Mouse (Mus musculus) ES-E14 (cell line): Measurements from ENCODE around the gene 4930595D18Rik.

Experiments used
- CHD2 ChIP-seq: IDR thresholded peaks from 2 replicates; pipeline ENCODE4 v1.6.1; 2014; ENCODE audit warnings: mild to moderate bottlenecking, low read depth, low read length, inconsistent platforms
- HCFC1 ChIP-seq: IDR thresholded peaks from 2 replicates; pipeline ENCODE4 v1.6.1; 2012; ENCODE audit warnings: low read length, inconsistent platforms, borderline replicate concordance; ENCODE audit not compliant: insufficient read depth
- ZC3H11A ChIP-seq: IDR thresholded peaks from 2 replicates; pipeline ENCODE4 v1.6.1; 2012; ENCODE audit warnings: low read depth, mild to moderate bottlenecking, inconsistent platforms, low read length, borderline replicate concordance

DNA sequence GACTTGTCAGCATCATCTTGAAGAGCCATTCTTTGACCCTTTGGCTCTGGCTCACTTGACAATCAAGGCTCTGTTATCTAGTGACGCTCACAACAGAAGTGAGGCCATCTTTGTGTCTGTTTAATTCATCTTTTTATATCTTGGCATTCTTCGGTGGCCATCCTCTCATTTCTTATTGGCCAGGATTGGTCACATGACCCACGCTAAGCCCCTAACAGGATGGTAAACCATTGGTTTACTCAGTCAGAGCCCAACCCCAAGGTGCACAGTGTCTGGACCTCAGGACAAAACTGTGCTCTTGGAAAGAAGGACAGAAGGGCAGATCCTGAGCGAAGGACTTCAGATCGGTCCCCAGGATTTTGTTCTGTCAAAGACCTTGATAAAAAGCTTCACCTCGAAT, 31.7 kb downstream of the 4930595D18Rik start:
- TF ChIP-seq HCFC1 (no peak), CHD2 (no peak), ZC3H11A (no peak)
